Mouse (Mus musculus) left cerebral cortex, adult 2 months (tissue): ENCODE measurements at regions not wholly inside any gene's neighbourhood (a gene's known extent, or its start where the extent isn't known, plus 50 kb on each side); places are given as distances from the start of the nearest gene placed in this dataset.

ENCODE experiments used
- DNase-seq, 2 experiments: peaks; one replicate each; pipeline ENCODE4 v3.0.0; 2021 to 2022; ENCODE audit warnings: low spot score in 2 of 2, mixed read lengths in 1 of 2; ENCODE audit errors: extremely low spot score in 1 of 2
- H3K27ac ChIP-seq: fragments of 200-600 bp; 2 replicates; pipeline ENCODE4 v1.8.1; 2022
- H3K4me3 ChIP-seq: fragments of 200-600 bp; 2 replicates; pipeline ENCODE4 v1.8.1; 2022
- CTCF ChIP-seq: fragments of 200-600 bp; IDR thresholded peaks from 2 replicates; pipeline ENCODE4 v1.8.1; 2022; ENCODE audit warnings: antibody characterized with exemption, mild to moderate bottlenecking, moderate library complexity
- intact Hi-C: fragments of 180-260 bp; cut with DNase I; formaldehyde crosslinking; loops from one replicate; pipeline ENCODE4 v1.15.1; 2025

GRCm38 (mm10) chr11:45745941-45746340, 105.9 kb upstream of the Clint1 start:
- Histone ChIP-seq H3K27ac (no peak overlapping the region), H3K4me3 (no peak overlapping the region)
- no peak for TF ChIP-seq CTCF
- intact Hi-C loops, result no loop called here
- no peak for DNase-seq

GRCm38 (mm10) chr11:45750249-45750648, 101.6 kb upstream of the Clint1 start:
- H3K27ac ChIP-seq, result no peak overlapping the region
- DNase-seq, result no peak
- no peak overlapping the region for H3K4me3 ChIP-seq
- no peak for TF ChIP-seq CTCF
- intact Hi-C loops, result loop anchor here (10.0 kb wide), 1 partner anchor 135 kb away; no protein-coding TSS in a partner anchor

- Histone ChIP-seq H3K27ac (no peak overlapping the region), H3K4me3 (no peak overlapping the region)
- DNase-seq, result no peak
- TF ChIP-seq CTCF, result peak; percentile 63
- intact Hi-C loops, result loop anchor here (10.0 kb wide), 1 partner anchor 133 kb away; no protein-coding TSS in a partner anchor
Observed at GRCm38 (mm10) chr11:45752237-45752636, 99.6 kb upstream of the Clint1 start.

GRCm38 (mm10) chr11:45752791-45753190, 99.1 kb upstream of the Clint1 start:
- no peak overlapping the region for H3K27ac ChIP-seq
- no peak overlapping the region for H3K4me3 ChIP-seq
- DNase-seq, result no peak
- intact Hi-C loops, result loop anchor here (10.0 kb wide), 1 partner anchor 132 kb away; no protein-coding TSS in a partner anchor
- no peak for TF ChIP-seq CTCF

- intact Hi-C loops, result no loop called here
- Histone ChIP-seq H3K27ac (no peak overlapping the region), H3K4me3 (no peak overlapping the region)
- no peak for DNase-seq
- no peak for TF ChIP-seq CTCF
Observed at GRCm38 (mm10) chr11:45767081-45767480, 84.8 kb upstream of the Clint1 start.

- no peak for DNase-seq
- no peak for TF ChIP-seq CTCF
- no peak overlapping the region for H3K27ac ChIP-seq
- intact Hi-C loops, result no loop called here
- H3K4me3 ChIP-seq, result no peak overlapping the region
Observed at GRCm38 (mm10) chr11:45782435-45782834, 69.4 kb upstream of the Clint1 start.

- no peak for TF ChIP-seq CTCF
- DNase-seq, result no peak
- Histone ChIP-seq H3K4me3 (no peak overlapping the region), H3K27ac (no peak overlapping the region)
- intact Hi-C loops, result no loop called here
Observed at GRCm38 (mm10) chr11:45785806-45786205, 66.0 kb upstream of the Clint1 start.

- intact Hi-C loops, result no loop called here
- TF ChIP-seq CTCF, result no peak
- no peak for DNase-seq
- Histone ChIP-seq H3K4me3 (no peak overlapping the region), H3K27ac (no peak overlapping the region)
Observed at GRCm38 (mm10) chr11:45787408-45787807, 64.4 kb upstream of the Clint1 start.

- Histone ChIP-seq H3K4me3 (no peak overlapping the region), H3K27ac (no peak overlapping the region)
- no peak for TF ChIP-seq CTCF
- intact Hi-C loops, result no loop called here
- DNase-seq, result no peak
Observed at GRCm38 (mm10) chr11:45789886-45790285, 62.0 kb upstream of the Clint1 start.

- intact Hi-C loops, result no loop called here
- no peak for TF ChIP-seq CTCF
- DNase-seq, result no peak
Observed at GRCm38 (mm10) chr11:45790504-45790903, 61.3 kb upstream of the Clint1 start.

GRCm38 (mm10) chr11:45791696-45792095, 60.2 kb upstream of the Clint1 start:
- Histone ChIP-seq H3K27ac (no peak overlapping the region), H3K4me3 (no peak overlapping the region)
- intact Hi-C loops, result no loop called here
- TF ChIP-seq CTCF, result no peak
- no peak for DNase-seq

More at GRCm38 (mm10) chr11:45790504-45790903, 61.3 kb upstream of the Clint1 start:
- Histone ChIP-seq H3K4me3 (no peak overlapping the region), H3K27ac (no peak overlapping the region)

GRCm38 (mm10) chr11:45794361-45794981, 57.4 kb upstream of the Clint1 start:
- Histone ChIP-seq H3K27ac (no peak overlapping the region), H3K4me3 (no peak overlapping the region)
- TF ChIP-seq CTCF, result no peak; the same call in 1 of the 2 replicates
- DNase-seq, result no peak
- intact Hi-C loops, result no loop called here

GRCm38 (mm10) chr11:45795322-45795721, 56.5 kb upstream of the Clint1 start:
- DNase-seq, result no peak
- H3K27ac ChIP-seq, result no peak overlapping the region
- intact Hi-C loops, result no loop called here
- no peak overlapping the region for H3K4me3 ChIP-seq
- no peak for TF ChIP-seq CTCF
